11 mouse cellular contexts compared by ENCODE assay signal in genomic region chr11:19776473-19777200, GRCm38 (mm10).
A peak's percentile ranks its signal among the peaks of the same experiment; 100 is the strongest.
DNase-seq lines count a peak whose midpoint lies in the region; ATAC-seq lines count a peak whose summit lies in the region.
"Had no signal": no experiment of that assay in that cellular context is flagged by ENCODE, and none has a peak within 500 bp of the region (broad histone marks: within the 10 kb centered on the region; RNA-seq: fewer than 3 reads in every experiment).

No protein-coding gene starts in this region.

- H3K36me3 ChIP-seq in embryonic facial prominence, embryonic 13.5 days, result no peaks in the 10 kb centered on the region

- no peak; the same call in 1 of the 2 replicates for ATAC-seq in embryonic facial prominence, embryonic 13.5 days (ENCODE audit: insufficient number of reproducible peaks, insufficient read depth, low FRiP score, low TSS enrichment, low read depth)
- ATAC-seq: intestine, embryonic 16.5 days had no signal

- H3K27me3 ChIP-seq in embryonic facial prominence, embryonic 13.5 days, result peaks cover 4% of the 10 kb centered on the region

- H3K4me2 ChIP-seq in embryonic facial prominence, embryonic 13.5 days, result no peak overlapping the region
- H3K4me2 ChIP-seq: liver, embryonic 11.5 days had no signal

- DNase-seq in cerebellum, postnatal 25 days, result peak; percentile 46 to 61
- no peak for DNase-seq in cerebellum, adult 11 months
- DNase-seq in kidney, postnatal 4 days, result peak; percentile 57 to 68
- DNase-seq in kidney, adult 8-10 months, result no peak
- peak; percentile 14 for DNase-seq in Muller cell, postnatal 12 days (ENCODE audit: inconsistent ontology term)
- no peak for DNase-seq in gastrocnemius, postnatal 36 days
- DNase-seq: cerebellum, adult 9-11 months; heart, postnatal 36 days had no signal

- H3K9ac ChIP-seq in embryonic facial prominence, embryonic 13.5 days, result no peak overlapping the region

- H3K4me3 ChIP-seq in embryonic facial prominence, embryonic 13.5 days, result no peak overlapping the region

- WGBS in embryonic facial prominence, embryonic 13.5 days, result 78% methylated on average over 9 of the region's 9 CpGs

- intact Hi-C loops in gastrocnemius, postnatal 36 days (cut with DNase I), result no loop called here

- H3K27ac ChIP-seq in embryonic facial prominence, embryonic 13.5 days, result peak overlapping the region; percentile 48; the same call in 1 of the 2 replicates

- no peaks in the 10 kb centered on the region for H3K9me3 ChIP-seq in embryonic facial prominence, embryonic 13.5 days

- peaks cover 23% of the 10 kb centered on the region for H3K4me1 ChIP-seq in embryonic facial prominence, embryonic 13.5 days

Comparison
In these comparisons a context has a peak if more than half of its experiments do, and no peak if none do; other contexts are left out.
1. DNase-seq: peak in cerebellum, postnatal 25 days (2 of 2), kidney, postnatal 4 days (2 of 2) and Muller cell, postnatal 12 days (single experiment); none in cerebellum, adult 11 months (single experiment), kidney, adult 8-10 months (0 of 2) and gastrocnemius, postnatal 36 days (0 of 2).